Mouse (Mus musculus) heart, embryonic 11.5 days (tissue): ENCODE data around the gene Sv2c. TPM values are rescaled to one million over a fixed set of nuclear protein-coding genes. Genes with fewer than 3 reads are reported as not detected.

Experiments used
- ATAC-seq: fragments of 200-750 bp; cut with Nextera tagmentation; replicated peaks from 2 replicates; pipeline ENCODE4 v1.8.0; 2017; ENCODE audit warnings: moderate library complexity; ENCODE audit not compliant: insufficient number of reproducible peaks, low FRiP score, low TSS enrichment
- H3K27ac ChIP-seq: fragments of 300-500 bp; sonication (generic); 2 replicates; pipeline ENCODE4 v1.5.1; 2014; ENCODE audit warnings: mild to moderate bottlenecking, low read depth, low read length
- H3K27me3 ChIP-seq: fragments of 300-500 bp; sonication (generic); 2 replicates; pipeline ENCODE4 v1.6.1; 2014; ENCODE audit warnings: mild to moderate bottlenecking, low read length, mixed read lengths; ENCODE audit not compliant: control insufficient read depth, insufficient read depth
- H3K36me3 ChIP-seq: fragments of 300-500 bp; sonication (generic); 2 replicates; pipeline ENCODE4 v1.6.1; 2014; ENCODE audit warnings: mild to moderate bottlenecking, low read length, moderate library complexity, mixed read lengths; ENCODE audit not compliant: control insufficient read depth, insufficient read depth
- H3K4me1 ChIP-seq: fragments of 300-500 bp; sonication (generic); 2 replicates; pipeline ENCODE4 v1.6.1; 2014; ENCODE audit warnings: low read length; ENCODE audit not compliant: control insufficient read depth, insufficient read depth
- H3K4me2 ChIP-seq: fragments of 300-500 bp; sonication (generic); 2 replicates; pipeline ENCODE4 v1.6.1; 2014; ENCODE audit warnings: mild to moderate bottlenecking, moderate library complexity
- H3K4me3 ChIP-seq: fragments of 300-500 bp; sonication (generic); 2 replicates; pipeline ENCODE4 v1.5.1; 2014; ENCODE audit warnings: low read depth, low read length
- H3K9ac ChIP-seq: fragments of 300-500 bp; sonication (generic); 2 replicates; pipeline ENCODE4 v1.6.1; 2014; ENCODE audit warnings: mild to moderate bottlenecking, low read depth, low read length, moderate library complexity
- H3K9me3 ChIP-seq: fragments of 300-500 bp; sonication (generic); replicated peaks from 2 replicates; pipeline ENCODE4 v1.6.1; 2016; ENCODE audit warnings: low read length; ENCODE audit not compliant: control insufficient read depth
- WGBS: fragments of 180-500 bp; shearing (Covaris S2); extraction: QIAGEN DNeasy Blood & Tissue Kit; methylation state at CpG from one replicate; pipeline ENCODE4 v1.1.7; 2014; ENCODE audit not compliant: insufficient replicate concordance; 5-methylcytosine and 5-hydroxymethylcytosine counted together
- polyA plus RNA-seq: library from polyadenylated mRNA; unstranded; fragments of >200 nt; fragmentation: Nextera tagmentation; extraction: Ambion mirVana; gene quantifications from 2 replicates; pipeline ENCODE4 v1.2.1, GENCODE M21; 2014

Sv2c gene
- polyA plus RNA-seq, 1 experiment from 2014 or later, result 0.69 TPM

DNA sequence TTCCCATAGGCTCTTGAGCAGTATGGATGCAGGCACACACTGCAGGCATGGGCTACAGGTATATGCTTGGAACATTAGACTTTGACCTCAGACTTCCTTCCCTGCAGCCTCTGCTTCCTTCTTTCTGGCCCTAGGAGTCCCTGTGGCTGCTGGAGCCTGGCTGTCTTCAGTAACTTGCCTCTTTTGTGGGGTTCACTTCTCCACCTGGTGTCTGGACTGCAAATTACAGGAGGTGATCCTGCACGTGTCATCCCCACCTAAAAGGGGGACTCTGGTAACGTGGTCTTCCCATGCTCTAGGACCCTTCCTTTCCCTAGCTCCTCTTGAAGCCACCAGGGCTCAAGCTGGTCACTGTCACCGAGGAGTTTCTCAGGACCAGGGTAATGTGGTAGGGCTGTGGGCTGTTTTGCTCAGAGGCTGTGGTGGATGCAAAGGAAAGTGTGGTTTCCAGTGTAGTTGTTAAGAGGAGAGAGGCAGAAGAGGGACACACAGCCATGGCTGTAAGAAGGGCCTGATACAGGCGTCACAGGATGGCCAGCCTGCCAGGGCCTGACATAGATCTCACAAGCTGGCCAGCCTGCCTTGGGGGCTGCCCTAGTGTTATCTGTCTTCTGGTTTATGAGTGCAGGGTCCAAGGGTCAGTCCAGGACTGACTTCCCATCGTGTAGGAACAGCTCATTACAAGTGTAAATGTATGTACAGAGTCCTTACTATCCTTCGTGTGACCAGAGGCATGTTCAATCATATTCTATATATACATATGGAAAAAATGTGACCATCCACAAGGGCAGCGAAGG, 181.1 kb downstream of the Sv2c start:
- ATAC-seq, result no peak
- no peak overlapping the region for H3K4me2 ChIP-seq
- H3K9ac ChIP-seq, result no peak overlapping the region
- H3K4me3 ChIP-seq, result no peak overlapping the region
- no peaks in the 10 kb centered on the region for H3K9me3 ChIP-seq
- no peaks in the 10 kb centered on the region for H3K27me3 ChIP-seq
- WGBS, result 48% methylated on average over 7 of the region's 7 CpGs
- H3K4me1 ChIP-seq, result peaks cover 4% of the 10 kb centered on the region; the same call in 1 of the 2 replicates
- no peak overlapping the region for H3K27ac ChIP-seq
- H3K36me3 ChIP-seq, result no peaks in the 10 kb centered on the region

DNA sequence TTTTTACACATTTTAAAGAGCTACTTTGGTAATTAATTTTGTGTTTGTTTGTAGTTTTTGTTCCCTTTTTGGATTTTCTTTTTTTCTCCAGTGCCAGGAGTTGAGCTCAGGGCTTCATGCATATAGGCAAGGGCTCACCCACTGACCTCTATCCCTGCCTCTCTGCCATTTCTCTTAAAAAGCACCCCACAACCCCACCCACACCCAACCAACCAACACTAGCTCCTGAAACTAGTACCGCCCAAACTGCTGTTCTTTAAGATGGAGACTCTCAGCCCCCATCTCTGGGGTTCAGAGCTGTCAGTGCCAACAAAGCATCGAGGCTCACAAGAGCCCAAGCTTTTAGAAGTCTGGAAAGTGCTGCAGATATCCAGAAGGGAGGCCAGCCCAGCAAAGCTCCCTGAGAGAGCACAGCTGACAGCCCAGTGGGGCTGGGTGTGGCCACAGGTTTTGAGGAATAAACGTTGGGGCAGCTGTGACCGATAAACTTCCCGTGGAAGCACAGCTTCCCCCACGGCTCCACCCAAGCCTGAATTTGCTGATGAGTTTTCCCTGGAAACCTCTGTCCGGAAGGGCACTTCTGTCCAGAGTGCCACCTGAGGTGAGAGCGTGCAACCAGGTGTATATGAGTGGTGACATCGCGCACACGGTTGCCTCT, 181.8 kb downstream of the Sv2c start:
- Histone ChIP-seq H3K27ac (no peak overlapping the region), H3K4me1 (peaks cover 4% of the 10 kb centered on the region; the same call in 1 of the 2 replicates), H3K27me3 (no peaks in the 10 kb centered on the region), H3K9ac (no peak overlapping the region), H3K4me3 (no peak overlapping the region), H3K36me3 (no peaks in the 10 kb centered on the region), H3K4me2 (no peak overlapping the region), H3K9me3 (no peaks in the 10 kb centered on the region)
- 65% methylated on average over 11 of the region's 11 CpGs for WGBS
- ATAC-seq, result no peak

DNA sequence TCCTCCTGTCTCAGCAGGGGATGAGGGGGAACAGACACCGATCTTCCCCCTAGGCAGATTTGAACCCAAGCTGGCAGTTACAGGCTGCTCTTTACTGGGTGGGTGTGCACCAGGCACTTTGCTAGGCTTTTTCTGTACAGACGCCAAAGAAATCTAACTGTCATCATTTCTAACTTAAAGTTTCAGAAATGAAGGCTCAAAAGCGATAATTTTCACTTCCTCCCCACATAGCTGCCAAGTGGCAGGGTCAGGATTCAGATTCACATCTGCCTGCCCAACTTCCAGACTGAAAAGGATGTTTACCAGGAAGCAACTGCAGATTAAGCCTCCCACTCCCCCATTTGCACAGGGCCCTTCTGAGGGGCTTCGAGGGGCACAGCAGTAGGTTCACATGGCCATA, 183.0 kb downstream of the Sv2c start:
- H3K4me3 ChIP-seq, result no peak overlapping the region
- H3K27me3 ChIP-seq, result no peaks in the 10 kb centered on the region
- WGBS, result 63% methylated on average over 4 of the region's 4 CpGs
- H3K9ac ChIP-seq, result no peak overlapping the region
- H3K9me3 ChIP-seq, result no peaks in the 10 kb centered on the region
- H3K4me2 ChIP-seq, result no peak overlapping the region
- no peak overlapping the region for H3K27ac ChIP-seq
- H3K4me1 ChIP-seq, result peaks cover 4% of the 10 kb centered on the region; the same call in 1 of the 2 replicates
- no peaks in the 10 kb centered on the region for H3K36me3 ChIP-seq
- no peak for ATAC-seq

DNA sequence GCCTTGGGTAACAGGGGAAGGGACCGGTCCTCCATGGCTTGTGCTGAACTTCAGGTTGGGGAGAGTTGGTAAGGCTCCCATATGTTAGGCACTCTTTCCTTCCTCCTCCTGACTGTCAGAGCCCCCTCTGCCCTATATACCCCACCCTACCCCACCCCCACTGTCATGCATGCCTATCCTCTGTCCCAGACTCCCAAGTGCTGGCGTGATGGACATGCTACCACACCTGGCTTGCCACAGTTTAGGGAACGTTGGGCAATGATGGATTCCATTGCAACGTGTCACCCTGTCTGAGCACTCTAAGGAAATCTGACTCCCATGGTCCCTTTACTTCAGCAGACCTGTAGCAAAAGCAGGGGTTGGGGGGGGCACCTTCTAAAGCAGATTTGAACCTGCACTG, 183.6 kb downstream of the Sv2c start:
- Histone ChIP-seq H3K4me3 (no peak overlapping the region), H3K4me2 (no peak overlapping the region), H3K36me3 (no peaks in the 10 kb centered on the region), H3K27ac (no peak overlapping the region), H3K9ac (no peak overlapping the region), H3K4me1 (peaks cover 4% of the 10 kb centered on the region; the same call in 1 of the 2 replicates), H3K27me3 (no peaks in the 10 kb centered on the region), H3K9me3 (no peaks in the 10 kb centered on the region)
- 80% methylated on average over 4 of the region's 4 CpGs for WGBS
- no peak for ATAC-seq

DNA sequence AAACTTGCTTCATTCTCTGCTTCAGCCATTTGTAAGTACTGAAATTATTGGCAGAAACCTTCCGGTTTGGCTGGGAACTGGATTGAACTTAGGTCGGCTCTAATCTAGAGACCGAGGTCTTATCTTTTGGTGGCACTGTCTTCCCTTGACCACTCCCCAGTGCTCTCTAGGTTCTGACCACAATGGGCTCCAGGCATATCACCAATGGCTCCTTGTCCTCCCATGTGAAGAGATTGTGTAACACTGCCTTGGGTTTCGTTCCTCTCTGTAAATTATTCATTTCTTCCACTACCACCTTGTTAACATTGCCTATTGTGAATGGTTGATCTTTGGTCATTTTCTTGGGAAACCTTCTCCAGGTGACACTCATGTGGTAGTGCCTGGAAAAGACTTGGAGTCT, 184.0 kb downstream of the Sv2c start:
- Histone ChIP-seq H3K4me1 (peaks cover 4% of the 10 kb centered on the region; the same call in 1 of the 2 replicates), H3K4me2 (no peak overlapping the region), H3K27me3 (no peaks in the 10 kb centered on the region), H3K4me3 (no peak overlapping the region), H3K9me3 (no peaks in the 10 kb centered on the region), H3K27ac (no peak overlapping the region), H3K9ac (no peak overlapping the region), H3K36me3 (no peaks in the 10 kb centered on the region)
- WGBS, result 57% methylated on average over 4 of the region's 4 CpGs
- ATAC-seq, result no peak

- WGBS, result 53% methylated on average over 5 of the region's 5 CpGs
- H3K36me3 ChIP-seq, result no peaks in the 10 kb centered on the region
- no peaks in the 10 kb centered on the region for H3K27me3 ChIP-seq
- H3K4me3 ChIP-seq, result no peak overlapping the region
- H3K4me2 ChIP-seq, result no peak overlapping the region
- no peak for ATAC-seq
- H3K9me3 ChIP-seq, result no peaks in the 10 kb centered on the region
- H3K4me1 ChIP-seq, result peaks cover 4% of the 10 kb centered on the region; the same call in 1 of the 2 replicates
- H3K9ac ChIP-seq, result no peak overlapping the region
- H3K27ac ChIP-seq, result no peak overlapping the region
Observed at GRCm38 (mm10) chr13:95945937-95946507, 186.4 kb downstream of the Sv2c start.

- WGBS, result 81% methylated on average over 6 of the region's 6 CpGs
- Histone ChIP-seq H3K9me3 (no peaks in the 10 kb centered on the region), H3K27ac (no peak overlapping the region), H3K4me3 (no peak overlapping the region), H3K27me3 (no peaks in the 10 kb centered on the region), H3K9ac (no peak overlapping the region), H3K36me3 (no peaks in the 10 kb centered on the region), H3K4me1 (peaks cover 4% of the 10 kb centered on the region; the same call in 1 of the 2 replicates), H3K4me2 (no peak overlapping the region)
- ATAC-seq, result no peak
Observed at GRCm38 (mm10) chr13:95944621-95945020, 187.8 kb downstream of the Sv2c start.

DNA sequence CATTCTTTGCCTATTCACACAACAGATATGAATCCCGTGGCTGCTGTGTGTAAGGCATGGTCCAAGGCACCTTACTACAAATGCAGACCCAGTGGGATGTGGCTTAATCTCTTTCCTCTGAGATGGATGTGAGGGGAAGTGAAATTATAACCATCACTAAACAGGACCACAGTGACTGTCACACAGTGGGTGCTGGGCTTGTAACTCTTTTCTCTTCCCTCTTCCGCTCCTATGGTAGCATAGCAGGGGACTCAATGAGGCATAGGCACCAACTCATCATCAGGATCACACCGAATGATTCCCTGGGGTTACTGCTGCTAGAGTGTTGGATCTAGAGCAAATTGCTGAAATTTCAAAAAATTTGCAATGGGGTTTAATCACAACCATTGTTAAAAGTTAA, 188.5 kb downstream of the Sv2c start:
- no peak for ATAC-seq

More for the DNA sequence above, 188.5 kb downstream of the Sv2c start:
- Histone ChIP-seq H3K9me3 (no peaks in the 10 kb centered on the region), H3K4me1 (no peaks in the 10 kb centered on the region), H3K4me2 (no peak overlapping the region), H3K36me3 (no peaks in the 10 kb centered on the region), H3K27ac (no peak overlapping the region), H3K9ac (no peak overlapping the region), H3K27me3 (no peaks in the 10 kb centered on the region), H3K4me3 (no peak overlapping the region)
- WGBS, result 81% methylated on average over 3 of the region's 3 CpGs
